Mouse (Mus musculus): Measurements from ENCODE around the gene Pdzrn3. TPM values are rescaled to one million over a fixed set of nuclear protein-coding genes. Genes with fewer than 3 reads are reported as not detected.

Gene Pdzrn3
- total and polyA plus RNA-seq, 3 experiments = not detected

DNA sequence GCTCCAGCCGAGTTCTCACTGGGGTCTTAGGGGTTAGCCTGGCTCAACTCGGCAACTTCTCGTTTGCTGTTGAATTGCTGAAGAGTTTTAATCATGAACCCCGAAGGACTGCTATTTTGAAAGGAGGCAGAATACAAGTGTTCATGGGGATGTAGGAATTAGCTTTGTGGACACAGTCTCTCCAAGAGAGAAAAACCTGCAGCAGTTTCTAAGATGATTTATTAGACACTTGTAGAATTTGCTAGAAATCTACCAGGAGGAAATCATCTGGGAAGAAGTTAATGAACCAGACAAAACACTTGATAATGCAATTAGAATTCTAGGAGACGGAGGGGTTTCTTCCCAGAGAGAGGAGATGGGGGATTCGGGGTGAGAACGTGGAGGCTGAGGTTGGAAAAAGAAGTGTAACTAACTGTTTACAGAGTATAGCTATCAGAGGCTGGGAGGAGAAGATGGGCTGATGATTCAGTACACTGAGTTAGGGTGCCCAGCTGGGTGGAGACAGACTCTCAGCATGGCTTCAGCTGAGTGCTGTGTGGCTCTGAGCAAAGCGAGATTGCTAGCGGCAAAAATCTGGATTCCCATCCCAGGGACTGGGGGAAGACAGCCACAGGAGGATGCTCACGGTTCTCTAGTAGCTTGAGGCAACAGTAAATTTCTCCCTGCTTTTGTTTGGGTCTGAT lies 193.5 kb downstream of the Pdzrn3 start:
- in situ Hi-C loops (cut with MboI; ENCODE audit: low pct_ligation_motif_present, low pct_unique_long_range_greater_than_20kb, low sequenced_read_pairs) (no loop called here), dilution Hi-C loops (cut with MboI; ENCODE audit: extremely low pct_ligation_motif_present, extremely low pct_unique_long_range_greater_than_20kb, low sequenced_read_pairs) (no loop called here)
- no peak for DNase-seq (ENCODE audit: extremely low read depth)
- peaks cover 10% of the 10 kb centered on the region for H3K27me3 ChIP-seq (replicated peaks)
- H3K27ac ChIP-seq (ENCODE audit: insufficient read depth, low read depth) = no peak overlapping the region
- H3K4me2 ChIP-seq (ENCODE audit: insufficient read depth, low read depth, poor library complexity, severe bottlenecking) = no peak overlapping the region
- no peaks in the 10 kb centered on the region for H3K4me1 ChIP-seq (ENCODE audit: control insufficient read depth in 1 of 2, insufficient read depth in 2 of 2)
- peaks cover 20% of the 10 kb centered on the region for H3K9me3 ChIP-seq (replicated peaks; ENCODE audit: low read length)
- no peaks in the 10 kb centered on the region for H3K79me2 ChIP-seq (replicated peaks; ENCODE audit: control insufficient read depth, extremely low read depth, insufficient read depth, poor library complexity, severe bottlenecking)
- no peak for TF ChIP-seq TCF12 (IDR thresholded peaks at IDR 0.05; ENCODE audit: low read depth, low read length)
- no peak for TF ChIP-seq MAFK (IDR thresholded peaks at IDR 0.05; ENCODE audit: insufficient replicate concordance, low read length)
- no peak for TF ChIP-seq MAX (IDR thresholded peaks at IDR 0.05; ENCODE audit: low read length)
- no peak for TF ChIP-seq ELF1 (IDR thresholded peaks at IDR 0.05; ENCODE audit: low read depth, low read length)
- no peak for TF ChIP-seq SMC3 (IDR thresholded peaks at IDR 0.05; ENCODE audit: low read depth, low read length)
- no peak for TF ChIP-seq RAD21 (IDR thresholded peaks at IDR 0.05; ENCODE audit: low read depth, low read length)
- TF ChIP-seq USF1 (IDR thresholded peaks at IDR 0.05; ENCODE audit: low read depth, low read length) = no peak
- TF ChIP-seq ZKSCAN1 (IDR thresholded peaks at IDR 0.05; ENCODE audit: borderline replicate concordance, low read depth, low read length) = no peak
- TF ChIP-seq SIN3A (IDR thresholded peaks at IDR 0.05; ENCODE audit: low read length) = no peak
- TF ChIP-seq E2F4 (IDR thresholded peaks at IDR 0.05; ENCODE audit: insufficient replicate concordance, low read depth, low read length) = no peak
- no peak for TF ChIP-seq ETS1 (conservative IDR thresholded peaks at IDR 0.05; ENCODE audit: low read depth, low read length)
- no peak for TF ChIP-seq MYC (IDR thresholded peaks at IDR 0.05; ENCODE audit: low read depth, low read length)
- TF ChIP-seq TBP (conservative IDR thresholded peaks at IDR 0.05; ENCODE audit: low read depth, low read length) = no peak
- TF ChIP-seq NRF1 (IDR thresholded peaks at IDR 0.05; ENCODE audit: low read depth, low read length) = no peak
- TF ChIP-seq MXI1 (IDR thresholded peaks at IDR 0.05; ENCODE audit: low read depth, low read length) = no peak
- no peak for TF ChIP-seq ZMIZ1 (IDR thresholded peaks at IDR 0.05; ENCODE audit: low read depth, low read length)
- no peaks in the 10 kb centered on the region for H3K36me3 ChIP-seq (replicated peaks in 1 of 2; ENCODE audit: control insufficient read depth in 1 of 2, insufficient read depth in 1 of 2, low read length in 1 of 2)
- no peak overlapping the region for H3K4me3 ChIP-seq (replicated peaks in 1 of 3; ENCODE audit: low read depth in 2 of 3, low read length in 2 of 3, poor library complexity in 1 of 3)
- no peak overlapping the region for H3K9ac ChIP-seq (ENCODE audit: insufficient read depth, low read depth)

DNA sequence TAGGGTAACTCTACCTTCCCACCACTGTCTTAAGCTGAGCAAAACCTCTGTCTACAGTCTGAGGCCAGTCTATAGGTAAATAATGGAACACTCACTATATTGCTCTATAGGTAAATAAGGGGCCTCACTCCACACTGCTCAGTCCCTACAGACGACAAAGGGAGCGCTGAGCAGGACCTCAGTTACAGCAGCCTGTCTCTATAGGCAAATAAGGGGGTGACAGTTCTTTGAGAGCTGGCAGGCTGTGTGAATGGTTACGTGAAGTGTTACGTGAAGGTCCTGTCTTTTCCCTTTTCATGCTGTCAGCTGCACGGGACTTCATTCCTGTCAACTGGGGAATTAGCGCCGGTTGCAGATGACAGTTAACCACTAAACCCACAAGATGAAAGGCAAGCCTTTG lies 207.0 kb downstream of the Pdzrn3 start:
- peaks cover 3% of the 10 kb centered on the region for H3K27me3 ChIP-seq (replicated peaks)
- H3K36me3 ChIP-seq (replicated peaks in 1 of 2; ENCODE audit: control insufficient read depth in 1 of 2, insufficient read depth in 1 of 2, low read length in 1 of 2) = no peaks in the 10 kb centered on the region
- no peak overlapping the region for H3K27ac ChIP-seq (ENCODE audit: insufficient read depth, low read depth)
- in situ Hi-C loops (cut with MboI; ENCODE audit: low pct_ligation_motif_present, low pct_unique_long_range_greater_than_20kb, low sequenced_read_pairs) = no loop called here
- TF ChIP-seq POLR2AphosphoS2 (IDR thresholded peaks at IDR 0.05; ENCODE audit: low read depth, low read length) = no peak
- no peak for TF ChIP-seq EP300 (IDR thresholded peaks at IDR 0.05; ENCODE audit: low read length)
- no peak for TF ChIP-seq KAT2A (IDR thresholded peaks at IDR 0.05; ENCODE audit: insufficient replicate concordance, low read length)
- no peak for TF ChIP-seq TBP (conservative IDR thresholded peaks at IDR 0.05; ENCODE audit: low read depth, low read length)
- no peak for TF ChIP-seq JUND (conservative IDR thresholded peaks at IDR 0.05; ENCODE audit: low read depth, low read length)
- TF ChIP-seq ETS1 (conservative IDR thresholded peaks at IDR 0.05; ENCODE audit: low read depth, low read length) = no peak
- no peak for TF ChIP-seq MYC (IDR thresholded peaks at IDR 0.05; ENCODE audit: low read depth, low read length)
- no peak for TF ChIP-seq RAD21 (IDR thresholded peaks at IDR 0.05; ENCODE audit: low read depth, low read length)
- no peak for TF ChIP-seq POLR2A (IDR thresholded peaks at IDR 0.05; ENCODE audit: low read depth, low read length)
- TF ChIP-seq NRF1 (IDR thresholded peaks at IDR 0.05; ENCODE audit: low read depth, low read length) = no peak
- no peak for TF ChIP-seq MEF2A (IDR thresholded peaks at IDR 0.05; ENCODE audit: borderline replicate concordance, low read depth, low read length)
- TF ChIP-seq E2F4 (IDR thresholded peaks at IDR 0.05; ENCODE audit: insufficient replicate concordance, low read depth, low read length) = no peak
- no peak for TF ChIP-seq SIN3A (IDR thresholded peaks at IDR 0.05; ENCODE audit: low read length)
- TF ChIP-seq MAZ (IDR thresholded peaks at IDR 0.05; ENCODE audit: low read depth, low read length) = no peak
- no peak for TF ChIP-seq SMC3 (IDR thresholded peaks at IDR 0.05; ENCODE audit: low read depth, low read length)
- TF ChIP-seq PAX5 (IDR thresholded peaks at IDR 0.05; ENCODE audit: low read length) = no peak
- no peaks in the 10 kb centered on the region for H3K79me2 ChIP-seq (replicated peaks; ENCODE audit: control insufficient read depth, extremely low read depth, insufficient read depth, poor library complexity, severe bottlenecking)
- H3K4me3 ChIP-seq (replicated peaks in 1 of 3; ENCODE audit: low read depth in 2 of 3, low read length in 2 of 3, poor library complexity in 1 of 3) = no peak overlapping the region
- H3K4me1 ChIP-seq (ENCODE audit: control insufficient read depth in 1 of 2, insufficient read depth in 2 of 2) = no peaks in the 10 kb centered on the region
- H3K9me3 ChIP-seq (replicated peaks; ENCODE audit: low read length) = peaks cover 30% of the 10 kb centered on the region
- no peak overlapping the region for H3K9ac ChIP-seq (ENCODE audit: insufficient read depth, low read depth)
- dilution Hi-C loops (cut with MboI; ENCODE audit: extremely low pct_ligation_motif_present, extremely low pct_unique_long_range_greater_than_20kb, low sequenced_read_pairs) = no loop called here
- DNase-seq (ENCODE audit: extremely low read depth) = no peak
- no peak overlapping the region for H3K4me2 ChIP-seq (ENCODE audit: insufficient read depth, low read depth, poor library complexity, severe bottlenecking)
